ENCODE assay signal across 12 mouse cellular contexts in genomic region chr10:79636287-79636686, GRCm38 (mm10). TPM values are rescaled to one million over a fixed set of nuclear protein-coding genes. Genes with fewer than 3 reads are reported as not detected.
DNase-seq lines count a peak whose midpoint lies in the region; ATAC-seq lines count a peak whose summit lies in the region.
"Had no signal": no experiment of that assay in that cellular context is flagged by ENCODE, and none has a peak within 500 bp of the region (broad histone marks: within the 10 kb centered on the region; RNA-seq: fewer than 3 reads in every experiment).

No protein-coding gene starts in this region.

- H3K27ac ChIP-seq in heart, embryonic 15.5 days = no peak overlapping the region
- H3K27ac ChIP-seq in embryonic facial prominence, embryonic 10.5 days (replicated peaks) = no peak overlapping the region
- peak overlapping the region; percentile 96 for H3K27ac ChIP-seq in hindbrain, embryonic 13.5 days
- no peak overlapping the region for H3K27ac ChIP-seq in midbrain, embryonic 16.5 days (ENCODE audit: low read length)

- no peak overlapping the region for H3K9ac ChIP-seq in heart, embryonic 15.5 days
- peak overlapping the region; percentile 96 for H3K9ac ChIP-seq in hindbrain, embryonic 13.5 days
- H3K9ac ChIP-seq in midbrain, embryonic 16.5 days (ENCODE audit: low read depth, low read length) = peak overlapping the region; percentile 95; the same call in 1 of the 2 replicates

- WGBS in heart, embryonic 15.5 days = 80% methylated on average over 8 of the region's 8 CpGs
- 82% methylated on average over 8 of the region's 8 CpGs for WGBS in embryonic facial prominence, embryonic 10.5 days
- WGBS in hindbrain, embryonic 13.5 days = 69% methylated on average over 8 of the region's 8 CpGs
- 70% methylated on average over 8 of the region's 8 CpGs for WGBS in midbrain, embryonic 16.5 days

- H3K27me3 ChIP-seq in heart, embryonic 15.5 days = peaks cover 56% of the 10 kb centered on the region
- peaks cover 35% of the 10 kb centered on the region for H3K27me3 ChIP-seq in embryonic facial prominence, embryonic 10.5 days (replicated peaks; ENCODE audit: low read depth, poor library complexity, severe bottlenecking)
- peaks cover 32% of the 10 kb centered on the region for H3K27me3 ChIP-seq in hindbrain, embryonic 13.5 days
- H3K27me3 ChIP-seq in midbrain, embryonic 16.5 days (ENCODE audit: control insufficient read depth, insufficient read depth, low read depth, low read length) = peaks cover 2% of the 10 kb centered on the region; the same call in 1 of the 2 replicates

- no peaks in the 10 kb centered on the region for H3K36me3 ChIP-seq in heart, embryonic 15.5 days
- H3K36me3 ChIP-seq in embryonic facial prominence, embryonic 10.5 days (replicated peaks) = no peaks in the 10 kb centered on the region
- no peaks in the 10 kb centered on the region for H3K36me3 ChIP-seq in hindbrain, embryonic 13.5 days
- no peaks in the 10 kb centered on the region for H3K36me3 ChIP-seq in midbrain, embryonic 16.5 days (ENCODE audit: control insufficient read depth, insufficient read depth, low read length)

- DNase-seq in heart, postnatal 14 days = no peak
- DNase-seq in embryonic facial prominence, embryonic 10.5 days (ENCODE audit: low spot score) = no peak
- no peak for DNase-seq in urinary bladder, postnatal 4 days (ENCODE audit: low spot score in 2 of 2)
- DNase-seq in lung, postnatal 36 days = no peak
- no peak for DNase-seq in spleen, adult 18-20 months
- DNase-seq: B cell, adult 2 months had no signal

- H3K4me2 ChIP-seq in heart, embryonic 15.5 days = no peak overlapping the region; the same call in 1 of the 2 replicates
- H3K4me2 ChIP-seq in hindbrain, embryonic 13.5 days = peak overlapping the region; percentile 80
- peak overlapping the region; percentile 90 for H3K4me2 ChIP-seq in midbrain, embryonic 16.5 days (ENCODE audit: low read length)

- peaks cover 22% of the 10 kb centered on the region for H3K4me1 ChIP-seq in heart, embryonic 15.5 days (replicated peaks)
- peaks cover 44% of the 10 kb centered on the region for H3K4me1 ChIP-seq in embryonic facial prominence, embryonic 10.5 days
- H3K4me1 ChIP-seq in hindbrain, embryonic 13.5 days (replicated peaks) = peaks cover 46% of the 10 kb centered on the region
- H3K4me1 ChIP-seq in midbrain, embryonic 16.5 days (ENCODE audit: control insufficient read depth, insufficient read depth, low read length) = peaks cover 15% of the 10 kb centered on the region

- intact Hi-C loops in heart, postnatal 14 days (cut with DNase I) = no loop called here

- no peaks in the 10 kb centered on the region for H3K9me3 ChIP-seq in heart, embryonic 15.5 days (replicated peaks)
- H3K9me3 ChIP-seq in embryonic facial prominence, embryonic 10.5 days = no peaks in the 10 kb centered on the region
- no peaks in the 10 kb centered on the region for H3K9me3 ChIP-seq in hindbrain, embryonic 13.5 days
- no peaks in the 10 kb centered on the region for H3K9me3 ChIP-seq in midbrain, embryonic 16.5 days (replicated peaks; ENCODE audit: control insufficient read depth, low read length, poor library complexity, severe bottlenecking)

- peak overlapping the region; percentile 67; the same call in 1 of the 2 replicates for H3K4me3 ChIP-seq in heart, embryonic 15.5 days
- peak overlapping the region; percentile 91 for H3K4me3 ChIP-seq in embryonic facial prominence, embryonic 10.5 days
- H3K4me3 ChIP-seq in hindbrain, embryonic 13.5 days = peak overlapping the region; percentile 80
- peak overlapping the region; percentile 83 for H3K4me3 ChIP-seq in midbrain, embryonic 16.5 days (ENCODE audit: low read depth, low read length)

- ATAC-seq in heart, embryonic 15.5 days (replicated peaks; ENCODE audit: insufficient number of reproducible peaks, insufficient read depth, low FRiP score, low read depth) = no peak
- ATAC-seq in hindbrain, embryonic 13.5 days (ENCODE audit: low FRiP score) = no peak; the same call in 1 of the 2 replicates
- ATAC-seq in midbrain, embryonic 16.5 days = no peak; the same call in 1 of the 2 replicates
- ATAC-seq: Patski had no signal

RNA-seq across cellular contexts. Expression of gene Shc2, which starts 1.4 kb away (rescaled TPM):
- 2.0 and 3.9 TPM in 2 replicates for polyA plus RNA-seq in heart, embryonic 15.5 days (2015; fragmentation: Nextera tagmentation; extraction: Ambion mirVana)
- total RNA-seq in heart, postnatal 14 days (2021) = 1 to 10 TPM; 3.5 to 4.0 TPM
- polyA plus RNA-seq in embryonic facial prominence, embryonic 10.5 days (2016; fragmentation: Nextera tagmentation; extraction: Ambion mirVana) = 20.0 and 21.5 TPM in 2 replicates
- 24.5 and 26.5 TPM in 2 replicates for polyA plus RNA-seq in hindbrain, embryonic 13.5 days (2015; fragmentation: Nextera tagmentation; extraction: Ambion mirVana)
- polyA plus RNA-seq in midbrain, embryonic 16.5 days (2015; fragmentation: Nextera tagmentation; extraction: Ambion mirVana) = 23.4 and 25.3 TPM in 2 replicates

RNA-seq across cellular contexts. Expression of gene Odf3l2, which starts 9.3 kb away (rescaled TPM):
- polyA plus RNA-seq in heart, embryonic 15.5 days (2015; fragmentation: Nextera tagmentation; extraction: Ambion mirVana) = not detected in 2 replicates
- not detected for total RNA-seq in heart, postnatal 14 days (2021)
- polyA plus RNA-seq in embryonic facial prominence, embryonic 10.5 days (2016; fragmentation: Nextera tagmentation; extraction: Ambion mirVana) = not detected in 2 replicates
- not detected in 2 replicates for polyA plus RNA-seq in hindbrain, embryonic 13.5 days (2015; fragmentation: Nextera tagmentation; extraction: Ambion mirVana)
- polyA plus RNA-seq in midbrain, embryonic 16.5 days (2015; fragmentation: Nextera tagmentation; extraction: Ambion mirVana) = 0.78 and 1.0 TPM in 2 replicates
- total RNA-seq: adrenal gland, postnatal 36 days had no signal
- polyA plus RNA-seq: Patski had no signal

RNA-seq across cellular contexts. Expression of gene C2cd4c, which starts 22.5 kb away (rescaled TPM):
- polyA plus RNA-seq in heart, embryonic 15.5 days (2015; fragmentation: Nextera tagmentation; extraction: Ambion mirVana) = not detected in 2 replicates
- not detected for total RNA-seq in heart, postnatal 14 days (2021)
- 0.03 TPM in 1 of 2 replicates, not detected in the other for polyA plus RNA-seq in embryonic facial prominence, embryonic 10.5 days (2016; fragmentation: Nextera tagmentation; extraction: Ambion mirVana)
- 0.17 and 0.27 TPM in 2 replicates for polyA plus RNA-seq in hindbrain, embryonic 13.5 days (2015; fragmentation: Nextera tagmentation; extraction: Ambion mirVana)
- 0.66 and 0.95 TPM in 2 replicates for polyA plus RNA-seq in midbrain, embryonic 16.5 days (2015; fragmentation: Nextera tagmentation; extraction: Ambion mirVana)
- polyA plus RNA-seq: Patski had no signal

RNA-seq across cellular contexts. Expression of gene Madcam1, which starts 28.1 kb away (rescaled TPM):
- polyA plus RNA-seq in heart, embryonic 15.5 days (2015; fragmentation: Nextera tagmentation; extraction: Ambion mirVana) = 1.4 and 1.9 TPM in 2 replicates
- total RNA-seq in heart, postnatal 14 days (2021) = under 1 TPM in 1 of 2 experiments, not detected in 1; 0.37 TPM
- 2.5 and 3.2 TPM in 2 replicates for polyA plus RNA-seq in embryonic facial prominence, embryonic 10.5 days (2016; fragmentation: Nextera tagmentation; extraction: Ambion mirVana)
- polyA plus RNA-seq in hindbrain, embryonic 13.5 days (2015; fragmentation: Nextera tagmentation; extraction: Ambion mirVana) = 0.87 and 0.88 TPM in 2 replicates
- polyA plus RNA-seq in midbrain, embryonic 16.5 days (2015; fragmentation: Nextera tagmentation; extraction: Ambion mirVana) = 0.69 and 0.94 TPM in 2 replicates
- total RNA-seq: adrenal gland, postnatal 36 days; gastrocnemius, postnatal 10 days had no signal
- polyA plus RNA-seq: Patski had no signal

RNA-seq across cellular contexts. Expression of gene Tpgs1, which starts 32.9 kb away (rescaled TPM):
- 39.5 and 46.8 TPM in 2 replicates for polyA plus RNA-seq in heart, embryonic 15.5 days (2015; fragmentation: Nextera tagmentation; extraction: Ambion mirVana)
- total RNA-seq in heart, postnatal 14 days (2021) = 10 to 100 TPM; 21.7 to 23.0 TPM
- 62.6 and 63.5 TPM in 2 replicates for polyA plus RNA-seq in embryonic facial prominence, embryonic 10.5 days (2016; fragmentation: Nextera tagmentation; extraction: Ambion mirVana)
- polyA plus RNA-seq in hindbrain, embryonic 13.5 days (2015; fragmentation: Nextera tagmentation; extraction: Ambion mirVana) = 86.5 and 93.4 TPM in 2 replicates
- polyA plus RNA-seq in midbrain, embryonic 16.5 days (2015; fragmentation: Nextera tagmentation; extraction: Ambion mirVana) = 96.1 and 107 TPM in 2 replicates
